Mouse (Mus musculus): ENCODE data around the gene Trim15.

DNA sequence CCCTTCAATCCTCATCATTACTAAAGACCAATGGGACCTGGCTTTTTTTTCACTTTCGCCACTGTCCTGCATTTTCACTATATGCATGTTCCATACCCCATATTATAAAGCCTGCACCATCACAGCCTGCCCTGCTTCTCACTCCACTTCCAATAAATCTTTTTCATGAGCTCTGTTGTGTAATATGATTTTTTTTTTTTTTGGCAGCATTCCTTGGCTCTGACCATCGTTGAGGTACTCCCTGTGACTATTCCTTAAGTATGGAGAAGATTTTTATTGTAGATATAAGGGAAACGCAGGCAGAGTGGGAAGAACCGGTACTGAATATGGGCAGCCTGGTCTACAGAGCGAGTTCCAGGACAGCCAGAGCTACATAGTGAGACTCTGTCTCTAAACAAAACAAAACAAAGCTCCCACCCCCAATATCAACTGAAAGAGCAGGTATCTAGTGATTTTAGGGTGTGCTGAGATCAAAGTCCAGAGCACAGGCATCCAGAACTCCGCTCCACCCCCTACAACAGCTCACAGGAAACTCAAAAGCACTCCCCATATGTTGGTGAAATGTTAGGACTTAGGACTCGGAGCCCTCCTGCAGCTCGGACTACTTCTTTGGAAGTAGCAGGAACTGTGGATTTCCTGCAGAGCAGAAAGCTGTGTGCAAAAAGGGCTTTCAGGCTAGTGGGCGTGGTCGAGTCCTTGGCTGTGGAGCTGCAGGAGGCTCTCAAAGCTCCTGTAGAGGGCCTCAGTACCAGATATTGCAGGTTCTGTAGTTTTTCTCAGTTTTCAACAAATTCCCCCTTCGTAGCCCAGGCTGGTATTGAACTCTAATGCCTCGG, 31.2 kb downstream of the Trim15 start:
- TF ChIP-seq CTCF (IDR thresholded peaks at IDR 0.05; ENCODE audit: insufficient read depth, low read depth, low read length) (no peak), POLR2A (IDR thresholded peaks at IDR 0.05; ENCODE audit: insufficient read depth, low read depth, low read length) (no peak)

Data from olfactory bulb, adult 2 months (tissue).